Mouse (Mus musculus): Measurements from ENCODE around the gene Robo1. TPM values are rescaled to one million over a fixed set of nuclear protein-coding genes. Genes with fewer than 3 reads are reported as not detected.
"Not testable (repeated sequence)": the region's sequence is repeated elsewhere in the genome, so short reads cannot be mapped to it uniquely, and the experiment has no call there.

The Robo1 gene
- polyA plus RNA-seq, 1 experiment from 2014 or later, result 49.9 TPM

GRCm38 (mm10) chr16:72470037-72470673 is 162.0 kb downstream of the Robo1 start:
- WGBS, result 54% methylated on average over 2 of the region's 2 CpGs
- no peaks in the 10 kb centered on the region for H3K27me3 ChIP-seq (ENCODE audit: insufficient read depth, poor library complexity, severe bottlenecking)
- no peak overlapping the region for H3K27ac ChIP-seq
- no peaks in the 10 kb centered on the region for H3K9me3 ChIP-seq
- no peaks in the 10 kb centered on the region for H3K36me3 ChIP-seq
- DNase-seq (ENCODE audit: low spot score), result no peak
- no peak overlapping the region for H3K4me3 ChIP-seq
- H3K4me1 ChIP-seq (replicated peaks), result peaks cover 5% of the 10 kb centered on the region

GRCm38 (mm10) chr16:72510716-72511199 is 202.7 kb downstream of the Robo1 start:
- Histone ChIP-seq H3K4me1 (replicated peaks) (peaks cover 12% of the 10 kb centered on the region), H3K27ac (peak overlapping the region; percentile 73), H3K27me3 (ENCODE audit: insufficient read depth, poor library complexity, severe bottlenecking) (no peaks in the 10 kb centered on the region), H3K9me3 (no peaks in the 10 kb centered on the region), H3K4me3 (peak overlapping the region; percentile 30), H3K36me3 (no peaks in the 10 kb centered on the region)
- peak; percentile 47 for DNase-seq (ENCODE audit: low spot score)
- 18% methylated on average over 6 of the region's 6 CpGs for WGBS

- DNase-seq (ENCODE audit: low spot score), result no peak
- no peak overlapping the region for H3K27ac ChIP-seq
- H3K27me3 ChIP-seq (ENCODE audit: insufficient read depth, poor library complexity, severe bottlenecking), result no peaks in the 10 kb centered on the region
- H3K9me3 ChIP-seq, result no peaks in the 10 kb centered on the region
- no peaks in the 10 kb centered on the region for H3K36me3 ChIP-seq
- no peak overlapping the region for H3K4me3 ChIP-seq
- H3K4me1 ChIP-seq (replicated peaks), result no peaks in the 10 kb centered on the region
- WGBS, result 70% methylated on average over 2 of the region's 2 CpGs
Observed at GRCm38 (mm10) chr16:72531337-72531736, 223.2 kb downstream of the Robo1 start.

GRCm38 (mm10) chr16:72533900-72534571 is 225.9 kb downstream of the Robo1 start:
- Histone ChIP-seq H3K4me3 (no peak overlapping the region), H3K4me1 (replicated peaks) (no peaks in the 10 kb centered on the region), H3K27me3 (ENCODE audit: insufficient read depth, poor library complexity, severe bottlenecking) (no peaks in the 10 kb centered on the region), H3K36me3 (no peaks in the 10 kb centered on the region), H3K27ac (no peak overlapping the region), H3K9me3 (no peaks in the 10 kb centered on the region)
- DNase-seq (ENCODE audit: low spot score), result no peak
- 94% methylated on average over 4 of the region's 4 CpGs for WGBS

- H3K27me3 ChIP-seq (ENCODE audit: insufficient read depth, poor library complexity, severe bottlenecking), result no peaks in the 10 kb centered on the region
- no peaks in the 10 kb centered on the region for H3K9me3 ChIP-seq
- 70% methylated on average over 3 of the region's 3 CpGs for WGBS
- DNase-seq (ENCODE audit: low spot score), result no peak
- no peaks in the 10 kb centered on the region for H3K36me3 ChIP-seq
- H3K27ac ChIP-seq, result no peak overlapping the region
- no peaks in the 10 kb centered on the region for H3K4me1 ChIP-seq (replicated peaks)
- no peak overlapping the region for H3K4me3 ChIP-seq
Observed at GRCm38 (mm10) chr16:72538171-72538570, 230.1 kb downstream of the Robo1 start.

GRCm38 (mm10) chr16:72543928-72544327 is 235.8 kb downstream of the Robo1 start:
- H3K4me3 ChIP-seq, result no peak overlapping the region
- H3K27me3 ChIP-seq (ENCODE audit: insufficient read depth, poor library complexity, severe bottlenecking), result peaks cover 41% of the 10 kb centered on the region
- no peak overlapping the region for H3K27ac ChIP-seq
- DNase-seq (ENCODE audit: low spot score), result no peak
- peaks cover 9% of the 10 kb centered on the region; the same call in 1 of the 2 replicates for H3K4me1 ChIP-seq (replicated peaks)
- no peaks in the 10 kb centered on the region for H3K9me3 ChIP-seq
- H3K36me3 ChIP-seq, result no peaks in the 10 kb centered on the region
- WGBS, result 69% methylated on average over 3 of the region's 3 CpGs

GRCm38 (mm10) chr16:72544950-72545349 is 236.8 kb downstream of the Robo1 start:
- H3K36me3 ChIP-seq, result no peaks in the 10 kb centered on the region
- no peaks in the 10 kb centered on the region for H3K9me3 ChIP-seq
- H3K27me3 ChIP-seq (ENCODE audit: insufficient read depth, poor library complexity, severe bottlenecking), result peaks cover 51% of the 10 kb centered on the region
- H3K4me3 ChIP-seq, result no peak overlapping the region
- no peak for DNase-seq (ENCODE audit: low spot score)
- peaks cover 9% of the 10 kb centered on the region; the same call in 1 of the 2 replicates for H3K4me1 ChIP-seq (replicated peaks)
- H3K27ac ChIP-seq, result no peak overlapping the region
- WGBS, result 61% methylated on average over 2 of the region's 2 CpGs

- Histone ChIP-seq H3K27me3 (ENCODE audit: insufficient read depth, poor library complexity, severe bottlenecking) (peaks cover 49% of the 10 kb centered on the region), H3K4me1 (replicated peaks) (peaks cover 31% of the 10 kb centered on the region), H3K9me3 (no peaks in the 10 kb centered on the region), H3K27ac (peak overlapping the region; percentile 73), H3K36me3 (no peaks in the 10 kb centered on the region), H3K4me3 (no peak overlapping the region)
- peak; percentile 43 for DNase-seq (ENCODE audit: low spot score)
- WGBS, result 20% methylated on average over 8 of the region's 8 CpGs
Observed at GRCm38 (mm10) chr16:72551672-72552243, 243.7 kb downstream of the Robo1 start.

- 30% methylated on average over 5 of the region's 5 CpGs for whole genome bisulfite sequencing
- Histone ChIP-seq H3K4me1 (replicated peaks) (peaks cover 31% of the 10 kb centered on the region), H3K4me3 (no peak overlapping the region), H3K36me3 (no peaks in the 10 kb centered on the region), H3K27ac (no peak overlapping the region), H3K27me3 (ENCODE audit: insufficient read depth, poor library complexity, severe bottlenecking) (peaks cover 44% of the 10 kb centered on the region), H3K9me3 (no peaks in the 10 kb centered on the region)
- no peak for DNase-seq (ENCODE audit: low spot score)
Observed at GRCm38 (mm10) chr16:72553713-72554112, 245.6 kb downstream of the Robo1 start.

GRCm38 (mm10) chr16:72562149-72562548 is 254.0 kb downstream of the Robo1 start:
- WGBS, result 51% methylated on average over 2 of the region's 2 CpGs
- H3K27me3 ChIP-seq (ENCODE audit: insufficient read depth, poor library complexity, severe bottlenecking), result peaks cover 39% of the 10 kb centered on the region

GRCm38 (mm10) chr16:72563196-72563963 is 255.3 kb downstream of the Robo1 start:
- peak overlapping the region; percentile 23 for H3K4me3 ChIP-seq
- peaks cover 31% of the 10 kb centered on the region for H3K27me3 ChIP-seq (ENCODE audit: insufficient read depth, poor library complexity, severe bottlenecking)
- H3K4me1 ChIP-seq (replicated peaks), result peaks cover 20% of the 10 kb centered on the region
- peak overlapping the region; percentile 47 for H3K27ac ChIP-seq
- WGBS, result 34% methylated on average over 15 of the region's 15 CpGs
- DNase-seq (ENCODE audit: low spot score), result no peak
- H3K9me3 ChIP-seq, result no peaks in the 10 kb centered on the region
- no peaks in the 10 kb centered on the region for H3K36me3 ChIP-seq

More at GRCm38 (mm10) chr16:72562149-72562548, 254.0 kb downstream of the Robo1 start:
- H3K9me3 ChIP-seq; H3K4me3 ChIP-seq; H3K36me3 ChIP-seq; DNase-seq (ENCODE audit: low spot score); H3K27ac ChIP-seq: not testable (repeated sequence)
- peaks cover 20% of the 10 kb centered on the region for H3K4me1 ChIP-seq (replicated peaks)

- 95% methylated on average over 1 of the region's 1 CpGs for WGBS
- Histone ChIP-seq H3K4me1 (replicated peaks) (peaks cover 14% of the 10 kb centered on the region; the same call in 1 of the 2 replicates), H3K4me3 (no peak overlapping the region), H3K36me3 (no peaks in the 10 kb centered on the region), H3K27ac (no peak overlapping the region), H3K27me3 (ENCODE audit: insufficient read depth, poor library complexity, severe bottlenecking) (no peaks in the 10 kb centered on the region), H3K9me3 (no peaks in the 10 kb centered on the region)
- no peak for DNase-seq (ENCODE audit: low spot score)
Observed at GRCm38 (mm10) chr16:72575171-72575570, 267.1 kb downstream of the Robo1 start.

Data from hindbrain, embryonic 10.5 days (tissue).